Mouse (Mus musculus) layer of hippocampus, postnatal 36 days (tissue): Measurements from ENCODE around the gene Mboat7. TPM values are rescaled to one million over a fixed set of nuclear protein-coding genes. Genes with fewer than 3 reads are reported as not detected.
A peak's percentile ranks its signal among the peaks of the same experiment; 100 is the strongest.

Source experiments
- DNase-seq, 2 experiments: peaks; one replicate each; pipeline ENCODE4 v3.0.0; 2022
- microRNA-seq, 2 experiments: library from miRNA; unstranded; fragments of <30 nt; microRNA quantifications; one replicate each; pipeline ENCODE4 v1.2.0; 2021
- total RNA-seq, 2 experiments: library from RNA; stranded (reverse); gene quantifications; 2 replicates each; pipeline ENCODE4 v1.2.3; 2021

Gene Mboat7
- total RNA-seq, 2 experiments from 2014 or later = 154 to 158 TPM

GRCm38 (mm10) chr7:3643412-3643811, 49.9 kb downstream of the Mboat7 start:
- no peak for DNase-seq

GRCm38 (mm10) chr7:3630478-3630815, 62.9 kb downstream of the Mboat7 start:
- no peak for DNase-seq

GRCm38 (mm10) chr7:3629543-3630477, 63.5 kb downstream of the Mboat7 start, which contains the start of the genes Tfpt and Prpf31:
TSS of gene Tfpt (minus strand) at chr7:3629929.
TSS of gene Prpf31 (plus strand) at chr7:3629985.
- peak; percentile 95 for DNase-seq

DNA sequence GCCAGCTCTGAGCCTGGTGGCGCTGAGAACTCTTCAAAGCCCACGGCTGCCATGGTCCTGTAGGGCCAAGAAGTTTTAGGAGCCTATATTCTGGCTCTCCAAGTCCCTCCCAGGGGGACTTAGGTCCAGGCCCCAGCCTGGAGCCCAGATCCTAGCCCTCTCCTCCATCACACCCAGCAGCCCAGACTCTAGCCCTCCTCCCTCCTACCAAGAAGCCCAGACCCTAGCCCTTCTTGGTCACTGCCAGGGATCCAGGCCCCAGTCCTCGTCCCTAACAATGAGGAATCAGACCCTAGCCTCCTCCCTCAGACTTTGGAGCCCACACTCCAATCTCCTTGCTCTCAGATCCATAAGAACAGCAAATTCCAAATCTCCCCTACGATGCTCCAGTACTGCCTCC, 64.3 kb downstream of the Mboat7 start:
- no peak for DNase-seq

Small RNA genes within 50 kb of the gene (microRNA-seq; reads per million reads assigned to microRNA genes)
- 4.4 to 4.5 reads per million in 2 experiments for gene Mir3572

Other genes starting within 250 kb of the Mboat7 start
- not detected for gene Tarm1, start 190.9 kb downstream of the Mboat7 start, total RNA-seq
- gene Oscar, start 77.4 kb downstream of the Mboat7 start, total RNA-seq = 1 to 10 TPM in 1 of 2 experiments, under 1 TPM in 1; 0.80 to 1.4 TPM
- 100 to 1,000 TPM; 577 to 589 TPM for gene Ndufa3, start 76.2 kb downstream of the Mboat7 start, total RNA-seq
- 10 to 100 TPM; 32.0 to 49.6 TPM for gene Tfpt, start 63.6 kb downstream of the Mboat7 start, total RNA-seq
- gene Prpf31, start 63.5 kb downstream of the Mboat7 start, total RNA-seq = 10 to 100 TPM; 52.9 to 56.3 TPM
- 10 to 100 TPM; 62.1 to 74.5 TPM for gene Cnot3, start 48.3 kb downstream of the Mboat7 start, total RNA-seq
- 1 to 10 TPM; 5.2 to 6.2 TPM for gene Leng1, start 27.7 kb downstream of the Mboat7 start, total RNA-seq
- 10 to 100 TPM in 1 of 2 experiments, 1 to 10 TPM in 1; 7.5 to 11.6 TPM for gene Tmc4, start 16.0 kb downstream of the Mboat7 start, total RNA-seq
- gene Tsen34, start 660 bp downstream of the Mboat7 start, total RNA-seq = 10 to 100 TPM; 79.0 to 83.4 TPM
- 100 to 1,000 TPM; 396 to 403 TPM for gene Rps9, start 10.5 kb upstream of the Mboat7 start, total RNA-seq
- under 1 TPM; 0.12 to 0.15 TPM for gene Pirb, start 26.9 kb upstream of the Mboat7 start, total RNA-seq
- gene Gm15448, start 132.2 kb upstream of the Mboat7 start, total RNA-seq = not detected
- gene Pira2, start 151.5 kb upstream of the Mboat7 start, total RNA-seq = not detected
- not detected for gene Gm14548, start 204.6 kb upstream of the Mboat7 start, total RNA-seq
- not detected for gene Lilra6, start 222.0 kb upstream of the Mboat7 start, total RNA-seq